Mouse (Mus musculus): Measurements from ENCODE around the gene Camk2g. TPM values are rescaled to one million over a fixed set of nuclear protein-coding genes. Genes with fewer than 3 reads are reported as not detected.

Gene Camk2g
- total and polyA plus RNA-seq, 3 experiments, result 15.7 to 33.1 (median 18.5) TPM

- Histone ChIP-seq H3K9me3 (replicated peaks; ENCODE audit: low read length) (no peaks in the 10 kb centered on the region), H3K4me3 (replicated peaks in 1 of 3; ENCODE audit: low read depth in 2 of 3, low read length in 2 of 3, poor library complexity in 1 of 3) (no peak overlapping the region), H3K27ac (ENCODE audit: insufficient read depth, low read depth) (no peak overlapping the region), H3K4me1 (ENCODE audit: control insufficient read depth in 1 of 2, insufficient read depth in 2 of 2) (peaks cover 16 to 69% of the 10 kb centered on the region in 2 experiments), H3K9ac (ENCODE audit: insufficient read depth, low read depth) (no peak overlapping the region), H3K4me2 (ENCODE audit: insufficient read depth, low read depth, poor library complexity, severe bottlenecking) (no peak overlapping the region), H3K36me3 (replicated peaks in 1 of 2; ENCODE audit: control insufficient read depth in 1 of 2, insufficient read depth in 1 of 2, low read length in 1 of 2) (no peaks in the 10 kb centered on the region), H3K27me3 (replicated peaks) (no peaks in the 10 kb centered on the region), H3K79me2 (replicated peaks; ENCODE audit: control insufficient read depth, extremely low read depth, insufficient read depth, poor library complexity, severe bottlenecking) (no peaks in the 10 kb centered on the region)
- no peak for DNase-seq (ENCODE audit: extremely low read depth)
- dilution Hi-C loops (cut with MboI; ENCODE audit: extremely low pct_ligation_motif_present, extremely low pct_unique_long_range_greater_than_20kb, low sequenced_read_pairs), result no loop called here
- in situ Hi-C loops (cut with MboI; ENCODE audit: low pct_ligation_motif_present, low pct_unique_long_range_greater_than_20kb, low sequenced_read_pairs), result no loop called here
- no peak for TF ChIP-seq TBP (conservative IDR thresholded peaks at IDR 0.05; ENCODE audit: low read depth, low read length)
- TF ChIP-seq RCOR1 (conservative IDR thresholded peaks at IDR 0.05; ENCODE audit: low read depth, low read length), result no peak
- no peak for TF ChIP-seq ELF1 (IDR thresholded peaks at IDR 0.05; ENCODE audit: low read depth, low read length)
- TF ChIP-seq CTCF (conservative IDR thresholded peaks at IDR 0.05 in 1 of 2, IDR thresholded peaks at IDR 0.05 in 1 of 2; ENCODE audit: low read depth in 2 of 2, low read length in 2 of 2), result no peak
- no peak for TF ChIP-seq POLR2AphosphoS2 (IDR thresholded peaks at IDR 0.05; ENCODE audit: low read depth, low read length)
- no peak for TF ChIP-seq UBTF (IDR thresholded peaks at IDR 0.05; ENCODE audit: low read depth, low read length)
- no peak for TF ChIP-seq JUND (conservative IDR thresholded peaks at IDR 0.05; ENCODE audit: low read depth, low read length)
- TF ChIP-seq E2F4 (IDR thresholded peaks at IDR 0.05; ENCODE audit: insufficient replicate concordance, low read depth, low read length), result no peak
- no peak for TF ChIP-seq GABPA (IDR thresholded peaks at IDR 0.05; ENCODE audit: insufficient replicate concordance, low read depth, low read length)
- no peak for TF ChIP-seq SIN3A (IDR thresholded peaks at IDR 0.05; ENCODE audit: low read length)
- TF ChIP-seq KAT2A (IDR thresholded peaks at IDR 0.05; ENCODE audit: insufficient replicate concordance, low read length), result no peak
- TF ChIP-seq ZC3H11A (IDR thresholded peaks at IDR 0.05; ENCODE audit: low read depth, low read length), result no peak
- no peak for TF ChIP-seq TCF12 (IDR thresholded peaks at IDR 0.05; ENCODE audit: low read depth, low read length)
- no peak for TF ChIP-seq ZKSCAN1 (IDR thresholded peaks at IDR 0.05; ENCODE audit: borderline replicate concordance, low read depth, low read length)
- TF ChIP-seq MYC (IDR thresholded peaks at IDR 0.05; ENCODE audit: low read depth, low read length), result no peak
- TF ChIP-seq NELFE (IDR thresholded peaks at IDR 0.05; ENCODE audit: low read depth, low read length), result no peak
- TF ChIP-seq CHD1 (IDR thresholded peaks at IDR 0.05; ENCODE audit: low read depth, low read length), result no peak
- no peak for TF ChIP-seq NRF1 (IDR thresholded peaks at IDR 0.05; ENCODE audit: low read depth, low read length)
Observed at GRCm38 (mm10) chr14:20827061-20827460, 33.2 kb upstream of the Camk2g start.

GRCm38 (mm10) chr14:20825516-20825915 lies 31.6 kb upstream of the Camk2g start:
- Histone ChIP-seq H3K4me1 (ENCODE audit: control insufficient read depth in 1 of 2, insufficient read depth in 2 of 2) (peaks cover 14 to 57% of the 10 kb centered on the region in 2 experiments), H3K9ac (ENCODE audit: insufficient read depth, low read depth) (peak overlapping the region; percentile 39; the same call in 1 of the 2 replicates), H3K27me3 (replicated peaks) (no peaks in the 10 kb centered on the region), H3K9me3 (replicated peaks; ENCODE audit: low read length) (no peaks in the 10 kb centered on the region), H3K27ac (ENCODE audit: insufficient read depth, low read depth) (no peak overlapping the region), H3K36me3 (replicated peaks in 1 of 2; ENCODE audit: control insufficient read depth in 1 of 2, insufficient read depth in 1 of 2, low read length in 1 of 2) (no peaks in the 10 kb centered on the region), H3K4me3 (replicated peaks in 1 of 3; ENCODE audit: low read depth in 2 of 3, low read length in 2 of 3, poor library complexity in 1 of 3) (no peak overlapping the region), H3K4me2 (ENCODE audit: insufficient read depth, low read depth, poor library complexity, severe bottlenecking) (peak overlapping the region; percentile 60), H3K79me2 (replicated peaks; ENCODE audit: control insufficient read depth, extremely low read depth, insufficient read depth, poor library complexity, severe bottlenecking) (no peaks in the 10 kb centered on the region)
- DNase-seq (ENCODE audit: extremely low read depth), result no peak
- dilution Hi-C loops (cut with MboI; ENCODE audit: extremely low pct_ligation_motif_present, extremely low pct_unique_long_range_greater_than_20kb, low sequenced_read_pairs), result no loop called here
- in situ Hi-C loops (cut with MboI; ENCODE audit: low pct_ligation_motif_present, low pct_unique_long_range_greater_than_20kb, low sequenced_read_pairs), result no loop called here
- TF ChIP-seq ZC3H11A (IDR thresholded peaks at IDR 0.05; ENCODE audit: low read depth, low read length), result no peak
- peak; percentile 44; the same call in 1 of the 2 replicates for TF ChIP-seq EP300 (IDR thresholded peaks at IDR 0.05; ENCODE audit: low read length)
- TF ChIP-seq ETS1 (conservative IDR thresholded peaks at IDR 0.05; ENCODE audit: low read depth, low read length), result peak; percentile 64
- peak; percentile 62 for TF ChIP-seq BHLHE40 (IDR thresholded peaks at IDR 0.05; ENCODE audit: low read depth, low read length)
- peak; percentile 46; the same call in 1 of the 2 replicates for TF ChIP-seq MEF2A (IDR thresholded peaks at IDR 0.05; ENCODE audit: borderline replicate concordance, low read depth, low read length)
